Mouse (Mus musculus) midbrain, embryonic 12.5 days (tissue): Measurements from ENCODE around the gene Fadd. TPM values are rescaled to one million over a fixed set of nuclear protein-coding genes. Genes with fewer than 3 reads are reported as not detected.

Experiments used
- ATAC-seq: fragments of 200-750 bp; cut with Nextera tagmentation; 2 replicates; pipeline ENCODE4 v1.8.0; 2017; ENCODE audit warnings: low read depth, moderate TSS enrichment, moderate library complexity; ENCODE audit not compliant: low FRiP score
- H3K27ac ChIP-seq: fragments of 300-500 bp; sonication (generic); replicated peaks from 2 replicates; pipeline ENCODE4 v1.5.1; 2016; ENCODE audit warnings: mild to moderate bottlenecking
- H3K27me3 ChIP-seq: fragments of 300-500 bp; sonication (generic); 2 replicates; pipeline ENCODE4 v1.6.1; 2016; ENCODE audit warnings: mild to moderate bottlenecking
- H3K36me3 ChIP-seq: fragments of 300-500 bp; sonication (generic); 2 replicates; pipeline ENCODE4 v1.6.1; 2016
- H3K4me1 ChIP-seq: fragments of 300-500 bp; sonication (generic); 2 replicates; pipeline ENCODE4 v1.6.1; 2016
- H3K4me2 ChIP-seq: fragments of 300-500 bp; sonication (generic); replicated peaks from 2 replicates; pipeline ENCODE4 v1.6.1; 2016; ENCODE audit warnings: mild to moderate bottlenecking, moderate library complexity
- H3K4me3 ChIP-seq: fragments of 300-500 bp; sonication (generic); 2 replicates; pipeline ENCODE4 v1.5.1; 2016; ENCODE audit warnings: mild to moderate bottlenecking
- H3K9ac ChIP-seq: fragments of 300-500 bp; sonication (generic); replicated peaks from 2 replicates; pipeline ENCODE4 v1.6.1; 2016; ENCODE audit warnings: mild to moderate bottlenecking, moderate library complexity
- H3K9me3 ChIP-seq: fragments of 300-500 bp; sonication (generic); 2 replicates; pipeline ENCODE4 v1.6.1; 2016; ENCODE audit warnings: mild to moderate bottlenecking
- WGBS: fragments of 180-500 bp; shearing (Covaris S2); methylation state at CpG from one replicate; pipeline ENCODE4 v1.1.7; 2016; 5-methylcytosine and 5-hydroxymethylcytosine counted together
- polyA plus RNA-seq: library from polyadenylated mRNA; unstranded; fragments of >200 nt; fragmentation: Nextera tagmentation; extraction: Ambion mirVana; gene quantifications from 2 replicates; pipeline ENCODE4 v1.2.1, GENCODE M21; 2016

The Fadd gene
- polyA plus RNA-seq, 1 experiment from 2014 or later, result 7.9 TPM

DNA sequence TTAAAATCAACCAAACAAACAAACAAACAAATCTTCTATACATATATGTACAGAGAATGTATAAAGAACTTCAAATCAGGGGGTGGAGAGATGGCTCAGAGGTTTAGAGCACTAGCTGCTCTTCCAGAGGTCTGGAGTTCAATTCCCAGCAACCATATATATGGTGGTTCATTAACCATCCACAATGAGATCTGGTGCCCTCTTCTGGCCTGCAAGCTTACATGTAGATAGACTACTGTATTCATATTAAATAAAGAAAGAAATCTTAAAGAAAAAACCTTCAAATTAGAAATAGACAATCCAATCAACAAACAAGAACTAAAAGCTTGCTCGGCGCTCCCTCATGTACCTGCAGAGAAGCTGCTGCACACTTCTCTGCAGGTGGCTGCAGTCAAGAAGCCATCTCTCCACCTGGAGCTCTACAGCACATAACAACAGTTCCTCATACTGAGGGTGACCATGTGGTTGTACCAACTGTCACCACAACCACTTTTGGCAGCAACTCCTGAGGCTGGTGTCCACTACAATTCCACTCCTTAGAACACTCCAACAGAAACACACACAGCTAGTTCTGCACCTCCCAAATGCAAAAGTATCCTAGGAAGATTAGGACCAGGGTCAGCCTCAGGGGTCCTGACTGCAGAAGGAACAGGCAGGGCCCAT is 32.2 kb downstream of the Fadd start:
- Histone ChIP-seq H3K4me2 (no peak overlapping the region), H3K9ac (no peak overlapping the region), H3K9me3 (no peaks in the 10 kb centered on the region), H3K27ac (no peak overlapping the region), H3K27me3 (peaks cover 4% of the 10 kb centered on the region), H3K36me3 (peaks cover 42% of the 10 kb centered on the region), H3K4me3 (no peak overlapping the region), H3K4me1 (peaks cover 28% of the 10 kb centered on the region)
- ATAC-seq, result no peak
- 100% methylated on average over 2 of the region's 2 CpGs for WGBS

DNA sequence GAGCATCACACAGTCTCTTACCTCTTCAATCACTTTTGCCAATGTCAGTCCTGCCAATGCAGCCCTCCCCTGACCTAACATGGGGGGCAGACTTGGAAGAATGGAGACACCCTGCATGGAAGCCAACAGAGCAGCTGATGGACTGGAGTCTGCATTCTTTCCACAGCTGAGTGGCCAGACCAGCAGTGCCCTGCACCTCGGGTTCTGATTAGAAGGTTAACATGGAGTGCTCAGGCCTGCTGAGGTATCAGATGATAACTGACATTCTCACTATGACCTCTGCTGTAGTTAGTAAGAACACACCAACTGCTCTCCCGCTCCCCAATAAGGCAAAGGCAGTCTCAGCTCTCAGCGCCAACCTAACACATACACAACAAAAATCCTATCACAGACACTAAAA is 37.0 kb downstream of the Fadd start:
- Histone ChIP-seq H3K9ac (no peak overlapping the region), H3K9me3 (no peaks in the 10 kb centered on the region), H3K36me3 (peaks cover 22% of the 10 kb centered on the region), H3K4me2 (no peak overlapping the region), H3K4me1 (peaks cover 3% of the 10 kb centered on the region; the same call in 1 of the 2 replicates), H3K27ac (no peak overlapping the region), H3K4me3 (no peak overlapping the region), H3K27me3 (no peaks in the 10 kb centered on the region)
- ATAC-seq, result no peak
- WGBS, result 91% methylated on average over 3 of the region's 3 CpGs

DNA sequence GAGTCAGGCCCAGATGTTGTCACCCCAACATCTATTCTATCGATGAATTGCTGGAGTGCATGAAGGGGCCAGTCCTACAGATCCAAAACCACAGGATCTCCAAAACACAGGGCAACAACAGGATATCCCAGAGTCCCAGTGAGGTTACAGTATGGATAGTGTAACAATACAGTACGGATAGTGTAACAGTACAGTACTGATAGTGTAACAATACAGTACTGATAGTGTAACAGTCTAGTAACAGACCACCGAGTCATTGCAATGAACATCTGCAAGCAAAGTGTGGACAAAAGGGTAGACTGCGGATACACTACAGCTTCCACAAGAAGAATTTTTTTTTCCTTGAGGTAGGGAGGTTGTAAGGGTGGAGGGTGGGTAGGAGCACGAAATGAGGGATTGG is 40.9 kb downstream of the Fadd start:
- H3K27ac ChIP-seq, result no peak overlapping the region
- 0 out of 2 replicates have a peak, but pooled peaks cover 3% of the 10 kb centered on the region for H3K36me3 ChIP-seq
- no peaks in the 10 kb centered on the region for H3K27me3 ChIP-seq
- 0 out of 2 replicates have a peak, but pooled peaks cover 11% of the 10 kb centered on the region for H3K4me1 ChIP-seq
- WGBS, result 93% methylated on average over 5 of the region's 5 CpGs
- no peak for ATAC-seq
- no peak overlapping the region for H3K4me3 ChIP-seq
- no peaks in the 10 kb centered on the region for H3K9me3 ChIP-seq
- H3K9ac ChIP-seq, result no peak overlapping the region
- H3K4me2 ChIP-seq, result no peak overlapping the region

DNA sequence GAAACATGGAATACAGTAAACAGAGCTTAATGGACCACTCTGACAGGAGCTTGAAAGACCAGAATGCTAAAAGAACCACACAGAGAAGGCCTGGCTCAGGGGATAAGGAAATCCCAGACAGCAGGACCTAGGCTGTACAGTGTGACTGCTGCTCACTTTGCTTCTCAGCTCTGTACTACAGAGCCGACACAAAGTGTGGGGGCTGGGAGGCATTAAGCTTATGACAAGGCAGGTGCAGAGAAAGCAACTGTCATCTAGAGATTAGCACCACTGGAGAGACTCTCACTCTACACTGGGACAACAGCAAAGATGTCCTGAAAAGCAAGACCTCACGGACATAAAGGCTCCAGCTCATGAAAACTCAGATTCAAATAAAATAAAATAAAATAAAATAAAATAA is 43.1 kb downstream of the Fadd start:
- H3K27ac ChIP-seq, result no peak overlapping the region
- no peak for ATAC-seq
- no peak overlapping the region for H3K9ac ChIP-seq
- H3K9me3 ChIP-seq, result no peaks in the 10 kb centered on the region
- H3K27me3 ChIP-seq, result no peaks in the 10 kb centered on the region
- H3K4me3 ChIP-seq, result no peak overlapping the region
- no peaks in the 10 kb centered on the region for H3K36me3 ChIP-seq
- 77% methylated on average over 2 of the region's 2 CpGs for WGBS
- H3K4me2 ChIP-seq, result no peak overlapping the region
- H3K4me1 ChIP-seq, result 0 out of 2 replicates have a peak, but pooled peaks cover 8% of the 10 kb centered on the region

DNA sequence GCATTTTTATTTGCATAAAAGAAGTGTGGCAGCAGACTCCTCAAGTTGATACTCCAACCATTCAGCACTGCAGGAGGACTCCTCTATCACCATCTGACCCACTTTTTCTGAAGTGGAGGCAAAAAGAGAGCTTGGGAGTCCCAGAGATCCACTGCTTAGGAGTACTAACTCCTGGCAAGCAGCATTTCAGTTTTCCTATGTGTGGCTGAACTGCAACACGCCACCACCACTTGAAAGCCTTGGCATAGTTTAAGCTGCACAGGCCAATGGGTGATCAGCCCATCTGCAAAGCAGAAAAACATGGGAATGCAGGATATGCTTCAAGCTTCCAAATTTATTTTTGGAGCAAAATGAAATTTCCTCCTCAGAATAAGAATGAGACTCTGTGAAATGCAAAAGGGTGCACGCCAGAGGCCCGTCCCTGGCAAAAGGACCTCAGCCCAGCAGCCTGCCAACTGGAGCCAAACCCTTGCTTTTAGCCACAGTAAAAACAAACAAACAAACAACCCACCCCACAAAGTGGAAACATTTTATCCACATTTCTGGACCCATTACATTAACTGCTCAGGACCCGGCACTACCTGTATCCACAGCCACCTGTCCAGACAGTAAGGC is 44.1 kb downstream of the Fadd start:
- no peaks in the 10 kb centered on the region for H3K27me3 ChIP-seq
- 0 out of 2 replicates have a peak, but pooled peaks cover 8% of the 10 kb centered on the region for H3K4me1 ChIP-seq
- ATAC-seq, result no peak
- H3K4me2 ChIP-seq, result no peak overlapping the region
- 94% methylated on average over 4 of the region's 4 CpGs for WGBS
- H3K9me3 ChIP-seq, result no peaks in the 10 kb centered on the region
- H3K36me3 ChIP-seq, result no peaks in the 10 kb centered on the region
- no peak overlapping the region for H3K9ac ChIP-seq
- H3K4me3 ChIP-seq, result no peak overlapping the region
- H3K27ac ChIP-seq, result no peak overlapping the region

DNA sequence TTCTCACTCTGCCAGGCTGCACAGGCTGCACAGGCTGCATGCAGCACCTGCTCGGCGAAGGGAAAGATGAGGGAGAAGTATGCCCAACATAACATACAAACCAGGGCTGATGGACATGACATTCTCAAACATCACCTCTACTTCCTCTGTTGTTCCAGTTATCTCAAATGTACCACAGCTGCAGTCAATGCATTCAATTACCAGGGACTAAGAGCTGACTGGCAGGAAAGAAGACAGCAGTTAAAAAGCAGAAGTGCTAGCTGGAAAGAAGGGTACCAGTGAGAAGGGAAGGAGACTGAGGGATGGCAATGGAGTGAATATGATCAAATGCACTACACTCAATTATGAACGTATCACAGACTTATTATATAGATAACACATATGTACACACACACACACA is 45.9 kb downstream of the Fadd start:
- Histone ChIP-seq H3K36me3 (no peaks in the 10 kb centered on the region), H3K9me3 (no peaks in the 10 kb centered on the region), H3K9ac (no peak overlapping the region), H3K27ac (no peak overlapping the region), H3K27me3 (no peaks in the 10 kb centered on the region), H3K4me3 (no peak overlapping the region), H3K4me1 (peaks cover 17% of the 10 kb centered on the region; the same call in 1 of the 2 replicates), H3K4me2 (no peak overlapping the region)
- WGBS, result 96% methylated on average over 3 of the region's 3 CpGs
- ATAC-seq, result no peak

DNA sequence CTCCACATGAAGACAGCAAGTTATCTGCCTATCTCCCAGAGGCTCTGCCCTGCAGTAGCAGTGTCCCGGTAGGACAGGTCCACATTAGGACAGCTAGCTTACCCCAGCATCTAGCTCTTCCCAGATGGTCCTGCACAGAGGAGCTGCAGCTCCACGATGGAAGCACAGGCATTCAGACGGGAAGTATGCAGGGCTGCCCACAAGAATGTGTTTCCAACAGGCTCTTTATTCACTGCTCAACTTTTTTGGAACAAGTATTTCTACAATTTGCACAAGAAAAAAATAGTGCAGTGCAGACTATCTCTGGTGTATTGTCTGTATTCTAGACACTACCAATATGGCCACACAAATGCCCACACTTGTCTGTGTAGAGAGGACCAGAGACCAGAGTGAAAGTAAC is 47.5 kb downstream of the Fadd start:
- Histone ChIP-seq H3K9me3 (no peaks in the 10 kb centered on the region), H3K27ac (no peak overlapping the region), H3K4me2 (no peak overlapping the region), H3K4me3 (no peak overlapping the region), H3K27me3 (no peaks in the 10 kb centered on the region), H3K4me1 (peaks cover 17% of the 10 kb centered on the region; the same call in 1 of the 2 replicates), H3K36me3 (no peaks in the 10 kb centered on the region), H3K9ac (no peak overlapping the region)
- ATAC-seq, result no peak
- WGBS, result 77% methylated on average over 3 of the region's 3 CpGs

DNA sequence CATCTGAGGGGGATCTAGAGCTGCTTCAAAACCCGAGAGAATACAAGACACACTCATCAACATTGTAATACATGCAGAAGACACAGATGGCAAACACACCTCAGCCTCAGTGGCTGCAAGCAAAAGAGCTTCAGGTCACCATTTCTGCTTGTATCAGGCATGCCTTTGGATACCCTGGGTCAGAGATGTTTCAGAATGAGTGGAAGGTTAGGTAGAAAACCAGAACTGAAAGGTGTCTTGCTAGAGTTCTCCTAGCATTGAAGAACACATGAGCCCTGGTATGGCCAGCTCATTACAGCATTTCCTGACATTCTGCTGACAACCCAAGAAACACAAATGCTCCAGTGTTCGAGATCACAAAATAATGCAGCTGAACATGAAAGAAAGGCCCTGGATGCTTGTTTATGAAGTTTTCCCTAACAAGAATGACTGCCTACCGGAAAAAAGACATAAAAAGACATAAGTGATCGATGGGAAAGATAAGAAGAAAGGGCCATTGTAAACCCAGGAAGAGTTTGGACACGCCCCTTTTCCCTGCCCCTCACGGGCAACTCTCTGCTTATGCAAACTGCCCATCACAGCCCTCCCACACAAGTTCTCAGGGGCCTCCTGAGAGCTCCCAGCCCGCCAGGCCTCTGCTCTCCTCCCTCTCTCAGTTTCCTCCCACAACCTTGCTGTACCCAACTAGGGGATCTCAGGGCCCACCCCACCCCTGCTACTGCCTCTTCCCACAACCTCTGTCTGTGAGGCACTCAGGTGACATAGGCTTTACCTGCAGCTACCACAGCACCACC is 50.5 kb downstream of the Fadd start:
- Histone ChIP-seq H3K9me3 (no peaks in the 10 kb centered on the region), H3K27me3 (no peaks in the 10 kb centered on the region), H3K4me3 (no peak overlapping the region), H3K4me2 (no peak overlapping the region), H3K4me1 (peaks cover 9% of the 10 kb centered on the region; the same call in 1 of the 2 replicates), H3K36me3 (no peaks in the 10 kb centered on the region), H3K9ac (no peak overlapping the region), H3K27ac (no peak overlapping the region)
- 60% methylated on average over 7 of the region's 7 CpGs for WGBS
- ATAC-seq, result no peak

DNA sequence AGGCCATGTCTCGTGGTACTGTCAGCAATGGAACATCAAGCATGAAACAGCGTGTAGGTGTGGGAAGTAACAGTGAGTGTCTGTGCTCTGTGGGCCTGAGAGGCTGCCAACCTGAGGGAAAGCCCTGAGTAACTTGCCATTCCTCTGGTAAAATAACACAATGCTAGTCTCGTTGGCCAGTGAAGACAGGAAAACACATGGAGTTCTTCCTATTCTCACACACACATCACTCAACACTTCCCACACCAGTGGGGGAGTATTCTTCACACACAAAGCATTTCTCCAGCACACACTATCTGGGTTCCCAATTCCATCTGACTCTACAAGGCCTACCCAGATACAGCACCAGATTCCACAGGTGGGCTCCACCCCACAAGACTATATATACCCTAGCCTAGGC is 52.4 kb downstream of the Fadd start:
- Histone ChIP-seq H3K27me3 (no peaks in the 10 kb centered on the region), H3K4me2 (no peak overlapping the region), H3K27ac (no peak overlapping the region), H3K9me3 (no peaks in the 10 kb centered on the region), H3K4me1 (peaks cover 9% of the 10 kb centered on the region; the same call in 1 of the 2 replicates), H3K36me3 (no peaks in the 10 kb centered on the region), H3K9ac (no peak overlapping the region), H3K4me3 (no peak overlapping the region)
- no peak for ATAC-seq
- WGBS, result 88% methylated on average over 3 of the region's 3 CpGs

DNA sequence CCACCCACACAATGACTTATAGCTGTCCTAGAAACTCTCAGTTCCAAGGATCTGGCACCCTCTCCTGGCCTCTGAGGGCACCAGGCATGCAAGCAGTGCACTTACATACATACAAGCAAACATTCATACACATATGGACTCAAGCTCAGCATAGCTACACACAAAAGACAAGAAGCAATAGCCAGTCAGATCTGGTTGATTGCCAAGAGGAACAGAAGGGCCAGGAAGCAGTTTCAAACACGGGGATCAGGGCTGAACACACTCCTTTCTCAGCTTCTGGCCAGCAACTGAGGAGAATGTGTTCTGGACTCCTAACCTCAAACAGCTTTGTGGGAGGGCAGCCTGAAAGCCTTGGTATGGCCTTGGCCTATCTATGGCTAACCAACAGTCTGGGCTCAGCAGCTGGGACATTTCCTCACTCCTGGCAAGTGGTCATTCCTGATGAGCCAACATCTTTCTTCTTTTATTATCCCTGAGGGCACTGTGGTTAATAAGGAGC is 54.5 kb downstream of the Fadd start:
- peaks cover 9% of the 10 kb centered on the region; the same call in 1 of the 2 replicates for H3K4me1 ChIP-seq
- ATAC-seq, result no peak
- WGBS, result 82% methylated on average over 1 of the region's 1 CpGs
- no peaks in the 10 kb centered on the region for H3K36me3 ChIP-seq
- H3K27me3 ChIP-seq, result no peaks in the 10 kb centered on the region
- no peak overlapping the region for H3K4me3 ChIP-seq
- no peak overlapping the region for H3K27ac ChIP-seq
- H3K9ac ChIP-seq, result no peak overlapping the region
- no peaks in the 10 kb centered on the region for H3K9me3 ChIP-seq
- no peak overlapping the region for H3K4me2 ChIP-seq
